Mouse (Mus musculus): ENCODE data around the gene Traf3ip1.

- TF ChIP-seq CTCF (IDR thresholded peaks at IDR 0.05 in 2 of 3, conservative IDR thresholded peaks at IDR 0.05 in 1 of 3; ENCODE audit: control insufficient read depth in 1 of 3, insufficient read depth in 1 of 3, low read depth in 2 of 3, low read length in 3 of 3, poor library complexity in 1 of 3, severe bottlenecking in 1 of 3) (0 out of 6 replicates have a peak, but pooled peaks of 1 of the 3 experiments have one; percentile 5), MEF2A (IDR thresholded peaks at IDR 0.05; ENCODE audit: extremely low read depth, insufficient replicate concordance, low read depth, low read length, poor library complexity, severe bottlenecking) (no peak), MAX (IDR thresholded peaks at IDR 0.05; ENCODE audit: low read length) (no peak), MAFK (IDR thresholded peaks at IDR 0.05; ENCODE audit: borderline replicate concordance, low read depth, low read length) (no peak), HCFC1 (IDR thresholded peaks at IDR 0.05; ENCODE audit: low read depth, low read length) (no peak)
These were observed 36.1 kb upstream of the Traf3ip1 start for GRCm38 (mm10) chr1:91458223-91458861.

Measured in MEL (cell line).